Mouse (Mus musculus) stomach, embryonic 15.5 days (tissue): ENCODE measurements at regions not wholly inside any gene's neighbourhood (a gene's known extent, or its start where the extent isn't known, plus 50 kb on each side); places are given as distances from the start of the nearest gene placed in this dataset.

ENCODE experiments used
- ATAC-seq: fragments of 200-750 bp; cut with Nextera tagmentation; 2 replicates; pipeline ENCODE4 v1.8.0; 2017; ENCODE audit warnings: low read depth, moderate number of reproducible peaks, moderate TSS enrichment; ENCODE audit not compliant: insufficient read depth, low FRiP score
- H3K27ac ChIP-seq: fragments of 300-500 bp; sonication (generic); 2 replicates; pipeline ENCODE4 v1.5.1; 2015; ENCODE audit warnings: mild to moderate bottlenecking, inconsistent platforms
- H3K27me3 ChIP-seq: fragments of 300-500 bp; sonication (generic); replicated peaks from 2 replicates; pipeline ENCODE4 v1.6.1; 2015; ENCODE audit warnings: inconsistent platforms
- H3K36me3 ChIP-seq: fragments of 300-500 bp; sonication (generic); 2 replicates; pipeline ENCODE4 v1.6.1; 2015; ENCODE audit warnings: inconsistent platforms
- H3K4me1 ChIP-seq: fragments of 300-500 bp; sonication (generic); 2 replicates; pipeline ENCODE4 v1.6.1; 2015; ENCODE audit warnings: inconsistent platforms
- H3K4me2 ChIP-seq: fragments of 300-500 bp; sonication (generic); 2 replicates; pipeline ENCODE4 v1.6.1; 2015; ENCODE audit warnings: mild to moderate bottlenecking, inconsistent platforms
- H3K4me3 ChIP-seq: fragments of 300-500 bp; sonication (generic); replicated peaks from 2 replicates; pipeline ENCODE4 v1.5.1; 2015; ENCODE audit warnings: inconsistent platforms
- H3K9ac ChIP-seq: fragments of 300-500 bp; sonication (generic); 2 replicates; pipeline ENCODE4 v1.6.1; 2015; ENCODE audit warnings: inconsistent platforms
- H3K9me3 ChIP-seq: fragments of 300-500 bp; sonication (generic); 2 replicates; pipeline ENCODE4 v1.6.1; 2016; ENCODE audit warnings: inconsistent platforms
- WGBS: fragments of 180-500 bp; shearing (Covaris S2); methylation state at CpG from one replicate; pipeline ENCODE4 v1.1.7; 2015; 5-methylcytosine and 5-hydroxymethylcytosine counted together

DNA sequence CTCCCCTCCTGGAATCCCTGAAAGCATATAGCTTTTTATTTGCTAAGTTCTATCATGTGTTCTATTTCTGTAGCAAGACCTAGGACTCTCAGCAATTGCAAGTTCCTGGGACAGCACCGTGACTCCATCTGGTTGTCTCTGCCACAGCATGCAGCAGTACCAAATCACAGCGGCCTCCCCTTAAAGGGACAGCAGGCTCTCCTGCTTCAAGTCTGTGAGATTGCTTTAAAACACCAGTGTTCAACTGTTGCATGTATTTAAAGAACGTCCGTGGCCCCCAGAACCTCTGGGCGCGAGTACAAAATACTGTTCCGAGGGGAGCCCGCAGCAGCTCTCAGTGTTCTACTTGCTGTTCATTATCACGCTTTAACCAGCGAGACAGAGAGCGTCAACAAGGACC is 346.0 kb upstream of the Jarid2 start:
- WGBS: 67% methylated on average over 11 of the region's 11 CpGs

DNA sequence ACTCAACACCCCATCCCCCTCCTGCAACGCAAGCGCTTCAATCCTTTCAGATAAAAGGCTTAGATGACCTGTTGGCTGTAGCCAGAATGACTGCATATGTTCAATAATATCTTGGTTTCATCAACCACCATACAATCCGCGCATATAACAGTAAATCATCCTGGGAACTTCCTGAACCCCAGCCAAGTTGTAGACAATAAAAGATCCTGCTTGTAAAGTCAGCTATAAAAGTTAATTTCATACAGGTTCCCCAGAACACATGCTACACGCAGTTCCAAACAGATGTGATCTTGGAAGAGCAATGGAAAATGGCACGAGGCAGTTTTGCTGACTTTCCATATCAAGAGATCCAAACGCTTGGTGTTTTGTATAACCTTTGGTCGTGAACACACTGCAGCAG is 342.5 kb upstream of the Jarid2 start:
- Histone ChIP-seq H3K36me3 (no peaks in the 10 kb centered on the region), H3K27ac (no peak overlapping the region), H3K4me1 (no peaks in the 10 kb centered on the region), H3K4me3 (no peak overlapping the region), H3K4me2 (no peak overlapping the region), H3K9ac (no peak overlapping the region), H3K9me3 (no peaks in the 10 kb centered on the region), H3K27me3 (no peaks in the 10 kb centered on the region)
- ATAC-seq: no peak
- WGBS: 71% methylated on average over 8 of the region's 8 CpGs

More for the DNA sequence above, 346.0 kb upstream of the Jarid2 start:
- no peak overlapping the region for H3K4me2 ChIP-seq
- no peak for ATAC-seq
- H3K27ac ChIP-seq: no peak overlapping the region
- no peaks in the 10 kb centered on the region for H3K27me3 ChIP-seq
- H3K9ac ChIP-seq: no peak overlapping the region
- H3K4me3 ChIP-seq: no peak overlapping the region
- H3K9me3 ChIP-seq: no peaks in the 10 kb centered on the region
- no peaks in the 10 kb centered on the region for H3K4me1 ChIP-seq
- no peaks in the 10 kb centered on the region for H3K36me3 ChIP-seq

DNA sequence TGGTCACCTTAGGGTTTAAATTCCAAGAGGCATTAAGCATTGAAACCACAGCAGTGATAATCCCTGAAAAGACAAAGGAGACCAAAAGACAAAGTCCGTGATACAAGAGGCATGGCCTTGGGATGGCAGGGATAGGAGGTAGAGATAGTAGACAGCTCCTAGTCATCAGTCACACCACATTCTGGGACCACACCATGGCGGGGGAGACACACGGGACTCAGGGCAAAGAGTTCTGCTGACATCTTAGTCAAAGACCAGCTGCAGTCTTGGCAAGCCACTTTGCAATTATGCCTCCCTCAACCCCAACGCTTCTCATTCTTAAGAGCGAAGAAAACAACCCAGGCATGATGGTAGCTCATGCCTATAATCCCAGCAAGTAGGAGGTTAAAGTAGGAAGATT is 339.6 kb upstream of the Jarid2 start:
- no peaks in the 10 kb centered on the region for H3K4me1 ChIP-seq
- H3K9ac ChIP-seq: no peak overlapping the region
- no peaks in the 10 kb centered on the region for H3K9me3 ChIP-seq
- H3K4me3 ChIP-seq: no peak overlapping the region
- no peaks in the 10 kb centered on the region for H3K36me3 ChIP-seq
- no peaks in the 10 kb centered on the region for H3K27me3 ChIP-seq
- 88% methylated on average over 5 of the region's 5 CpGs for WGBS
- H3K4me2 ChIP-seq: no peak overlapping the region
- no peak for ATAC-seq
- H3K27ac ChIP-seq: no peak overlapping the region

GRCm38 (mm10) chr13:44390666-44391390 is 338.4 kb upstream of the Jarid2 start:
- no peak overlapping the region for H3K27ac ChIP-seq
- no peak for ATAC-seq
- H3K9ac ChIP-seq: no peak overlapping the region
- WGBS: 89% methylated on average over 9 of the region's 9 CpGs
- no peaks in the 10 kb centered on the region for H3K9me3 ChIP-seq
- H3K27me3 ChIP-seq: no peaks in the 10 kb centered on the region
- H3K4me1 ChIP-seq: no peaks in the 10 kb centered on the region
- H3K4me3 ChIP-seq: no peak overlapping the region
- H3K4me2 ChIP-seq: no peak overlapping the region
- H3K36me3 ChIP-seq: no peaks in the 10 kb centered on the region

GRCm38 (mm10) chr13:44394016-44394415 is 335.3 kb upstream of the Jarid2 start:
- Histone ChIP-seq H3K9me3 (no peaks in the 10 kb centered on the region), H3K27ac (no peak overlapping the region), H3K4me1 (no peaks in the 10 kb centered on the region), H3K4me3 (no peak overlapping the region), H3K4me2 (no peak overlapping the region), H3K36me3 (no peaks in the 10 kb centered on the region), H3K27me3 (no peaks in the 10 kb centered on the region), H3K9ac (no peak overlapping the region)
- ATAC-seq: no peak
- 89% methylated on average over 5 of the region's 5 CpGs for WGBS

DNA sequence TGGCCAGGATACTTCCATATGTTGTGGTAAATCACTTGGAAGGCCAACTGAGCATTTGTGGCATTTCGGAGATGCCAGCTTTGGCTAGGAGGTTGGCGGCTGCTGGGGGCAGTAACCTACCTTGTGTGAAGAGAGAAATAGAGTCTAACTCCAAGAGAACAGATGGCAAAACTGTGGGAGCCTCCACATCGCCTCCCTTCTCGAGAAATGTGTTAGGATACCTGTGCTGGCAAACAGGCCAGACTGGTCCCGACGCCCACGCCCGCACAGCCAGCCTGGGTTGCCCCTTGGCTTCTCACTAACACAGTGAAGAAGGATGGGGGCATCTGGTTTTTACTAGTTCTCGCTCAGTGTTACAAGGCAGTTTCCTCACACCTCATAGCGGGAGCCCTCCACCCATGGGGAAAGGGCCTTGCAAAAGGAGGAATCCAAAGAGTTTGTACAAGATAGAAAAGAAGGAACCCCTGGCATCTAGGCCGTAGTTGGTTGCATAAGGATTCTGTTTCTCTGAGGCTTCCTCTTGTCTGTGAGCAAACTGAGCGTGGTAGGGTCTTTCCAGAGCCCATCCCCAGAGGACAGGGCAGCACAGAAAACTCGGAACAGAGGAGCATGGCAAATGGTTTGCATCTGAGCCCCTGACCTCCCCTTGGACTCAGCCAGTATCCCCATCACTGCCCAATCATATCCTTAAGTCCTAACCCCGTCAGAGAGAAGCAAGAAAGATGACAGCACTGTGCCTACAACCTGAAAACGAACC is 330.5 kb upstream of the Jarid2 start:
- ATAC-seq: no peak
- Histone ChIP-seq H3K4me3 (no peak overlapping the region), H3K9ac (no peak overlapping the region), H3K9me3 (no peaks in the 10 kb centered on the region), H3K4me1 (no peaks in the 10 kb centered on the region), H3K4me2 (no peak overlapping the region), H3K27me3 (no peaks in the 10 kb centered on the region), H3K27ac (no peak overlapping the region), H3K36me3 (no peaks in the 10 kb centered on the region)
- WGBS: 87% methylated on average over 15 of the region's 15 CpGs

DNA sequence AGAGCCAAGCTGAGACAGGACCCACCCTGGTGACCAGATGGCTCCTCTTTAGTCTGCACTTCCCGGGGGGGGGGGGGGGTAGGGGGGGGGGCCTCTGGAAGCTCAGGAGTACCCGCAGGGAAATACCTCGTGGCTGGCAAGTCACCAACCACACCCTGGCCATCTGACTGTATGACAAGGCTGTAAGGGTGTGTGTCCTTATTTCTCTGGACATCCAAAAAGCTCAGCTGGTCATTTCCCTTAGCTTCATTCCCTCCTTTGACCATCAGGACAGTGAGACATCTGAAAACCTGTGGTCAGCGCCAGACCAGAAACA is 329.9 kb upstream of the Jarid2 start:
- Histone ChIP-seq H3K4me3 (no peak overlapping the region), H3K4me1 (no peaks in the 10 kb centered on the region), H3K27me3 (no peaks in the 10 kb centered on the region), H3K9ac (no peak overlapping the region), H3K27ac (no peak overlapping the region), H3K36me3 (no peaks in the 10 kb centered on the region), H3K4me2 (no peak overlapping the region), H3K9me3 (no peaks in the 10 kb centered on the region)
- 61% methylated on average over 3 of the region's 4 CpGs for WGBS
- no peak for ATAC-seq

DNA sequence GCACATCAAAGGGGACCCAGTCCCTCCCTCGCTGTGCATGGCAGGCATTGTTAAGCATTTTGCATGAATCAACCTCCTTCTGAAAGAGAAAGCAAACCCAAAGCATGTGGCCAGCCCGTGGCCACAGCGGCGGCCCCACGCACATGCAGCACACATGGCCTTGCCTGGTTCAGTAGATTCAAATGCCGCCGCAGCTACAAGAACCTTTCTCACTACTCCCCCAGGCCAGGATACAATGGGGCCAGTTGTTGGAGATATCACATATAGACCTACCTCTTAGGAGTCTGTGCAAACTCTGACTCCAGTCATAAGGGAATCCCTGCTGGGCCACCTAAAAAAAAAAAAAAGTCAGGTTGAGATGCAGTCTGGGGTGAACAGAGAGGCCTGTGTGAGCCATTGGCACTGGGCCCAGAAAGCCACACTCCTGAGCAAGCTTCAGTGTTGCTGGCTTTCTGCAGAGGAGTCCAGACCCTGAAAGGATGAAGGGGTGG is 329.4 kb upstream of the Jarid2 start:
- no peaks in the 10 kb centered on the region for H3K4me1 ChIP-seq
- H3K9ac ChIP-seq: no peak overlapping the region
- H3K27me3 ChIP-seq: no peaks in the 10 kb centered on the region
- no peak for ATAC-seq
- H3K36me3 ChIP-seq: no peaks in the 10 kb centered on the region
- no peaks in the 10 kb centered on the region for H3K9me3 ChIP-seq
- H3K4me2 ChIP-seq: no peak overlapping the region
- H3K4me3 ChIP-seq: no peak overlapping the region
- no peak overlapping the region for H3K27ac ChIP-seq
- 76% methylated on average over 7 of the region's 7 CpGs for WGBS

DNA sequence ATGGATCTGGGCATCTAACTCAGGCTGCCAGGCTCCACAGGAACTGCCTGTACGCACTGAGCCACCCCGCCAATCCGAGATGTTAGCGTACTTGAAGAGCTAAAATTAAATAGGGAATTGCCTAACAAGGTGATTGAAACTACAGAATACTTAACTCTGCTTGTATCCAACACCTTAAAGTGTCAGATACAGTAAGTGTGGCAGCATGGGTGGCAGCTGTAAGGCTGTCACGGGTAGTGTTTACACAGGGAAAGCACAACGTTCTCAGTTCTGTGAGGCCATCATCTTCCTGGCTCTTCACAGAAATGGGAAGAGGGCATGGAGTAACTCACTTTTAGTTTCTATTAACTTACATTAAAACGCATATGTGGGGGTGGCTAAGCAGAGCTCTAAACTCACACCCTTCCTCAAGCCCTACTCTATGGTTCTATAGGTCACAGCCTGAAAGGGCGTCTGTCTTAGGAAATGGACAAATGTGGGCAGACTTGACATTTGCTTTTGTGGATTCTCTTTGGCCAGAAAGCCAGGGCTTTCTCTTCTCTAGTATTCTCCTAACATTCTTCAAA is 325.2 kb upstream of the Jarid2 start:
- H3K9ac ChIP-seq: no peak overlapping the region
- ATAC-seq: no peak

GRCm38 (mm10) chr13:44407307-44407706 is 322.0 kb upstream of the Jarid2 start:
- Histone ChIP-seq H3K9me3 (no peaks in the 10 kb centered on the region), H3K27me3 (no peaks in the 10 kb centered on the region), H3K4me3 (no peak overlapping the region), H3K4me1 (peaks cover 12% of the 10 kb centered on the region), H3K9ac (no peak overlapping the region), H3K36me3 (no peaks in the 10 kb centered on the region), H3K4me2 (no peak overlapping the region), H3K27ac (no peak overlapping the region)
- no peak for ATAC-seq
- 75% methylated on average over 2 of the region's 2 CpGs for WGBS

More for the DNA sequence above, 325.2 kb upstream of the Jarid2 start:
- peaks cover under 1% of the 10 kb centered on the region; the same call in 1 of the 2 replicates for H3K4me1 ChIP-seq
- H3K27ac ChIP-seq: no peak overlapping the region
- H3K4me2 ChIP-seq: no peak overlapping the region
- WGBS: 72% methylated on average over 8 of the region's 8 CpGs
- H3K9me3 ChIP-seq: no peaks in the 10 kb centered on the region
- no peaks in the 10 kb centered on the region for H3K36me3 ChIP-seq
- no peak overlapping the region for H3K4me3 ChIP-seq
- H3K27me3 ChIP-seq: no peaks in the 10 kb centered on the region

DNA sequence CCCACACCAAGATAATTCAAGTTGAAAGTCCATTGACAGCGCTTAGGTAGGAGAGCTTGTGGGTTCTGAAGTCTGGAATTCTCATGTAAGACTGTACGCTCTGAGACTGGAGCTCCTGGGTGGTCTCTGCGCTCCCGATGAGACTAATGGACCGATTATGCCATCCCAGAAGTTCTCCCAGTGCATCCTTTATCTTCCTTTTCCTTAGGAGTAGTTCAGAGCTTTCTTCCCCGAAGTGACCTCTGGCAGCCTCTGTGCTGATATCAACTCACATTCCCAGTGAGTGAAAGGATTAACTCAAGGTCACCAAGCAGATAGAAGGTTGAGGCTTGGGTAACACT is 320.7 kb upstream of the Jarid2 start:
- WGBS: 62% methylated on average over 6 of the region's 6 CpGs
- no peak for ATAC-seq
- Histone ChIP-seq H3K9ac (no peak overlapping the region), H3K36me3 (no peaks in the 10 kb centered on the region), H3K27ac (no peak overlapping the region), H3K4me2 (no peak overlapping the region), H3K4me1 (peaks cover 12% of the 10 kb centered on the region), H3K4me3 (no peak overlapping the region), H3K9me3 (no peaks in the 10 kb centered on the region), H3K27me3 (no peaks in the 10 kb centered on the region)

DNA sequence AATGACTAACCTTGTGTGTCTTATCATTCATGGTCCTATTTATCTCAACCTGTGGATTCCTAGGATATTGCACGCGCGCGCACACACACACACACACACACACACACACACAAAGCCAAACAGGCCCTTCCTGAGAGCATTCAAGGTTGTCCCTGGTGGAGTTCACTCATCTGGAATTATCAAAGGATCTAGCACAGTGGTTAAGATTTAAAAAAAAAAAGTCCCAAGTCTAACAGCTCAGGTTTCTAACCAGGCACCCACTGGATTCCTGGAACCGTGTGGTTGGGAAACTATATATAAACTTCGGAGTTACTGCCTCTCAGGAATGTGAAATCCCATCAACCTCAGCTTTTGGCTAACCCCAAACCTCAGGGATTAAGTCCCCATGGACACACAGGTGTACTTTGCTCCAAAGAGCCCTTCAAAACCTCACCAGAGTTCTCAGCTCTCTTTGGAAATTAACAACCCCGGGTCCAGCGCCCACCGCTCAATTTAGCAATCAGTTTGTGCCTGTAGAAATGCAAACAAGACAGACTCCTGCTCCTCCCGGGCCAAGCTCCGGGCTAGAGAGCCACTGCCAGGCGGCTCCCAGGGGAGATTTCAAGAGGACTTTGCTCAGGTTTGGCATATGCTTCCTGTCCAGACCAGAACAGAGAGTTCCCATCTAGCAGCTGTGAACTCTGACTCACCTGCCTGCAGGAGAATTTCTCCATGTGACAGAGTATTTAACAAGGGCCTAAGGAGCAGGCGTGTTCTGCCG is 320.1 kb upstream of the Jarid2 start:
- Histone ChIP-seq H3K4me1 (peaks cover 12% of the 10 kb centered on the region), H3K4me3 (no peak overlapping the region), H3K9me3 (no peaks in the 10 kb centered on the region), H3K4me2 (no peak overlapping the region), H3K9ac (no peak overlapping the region), H3K36me3 (no peaks in the 10 kb centered on the region), H3K27ac (0 out of 2 replicates have a peak overlapping the region, but pooled peaks have one; percentile 19), H3K27me3 (no peaks in the 10 kb centered on the region)
- ATAC-seq: peak; percentile 61
- WGBS: 44% methylated on average over 14 of the region's 14 CpGs
